Mouse (Mus musculus): ENCODE results near the gene Acta2. TPM values are rescaled to one million over a fixed set of nuclear protein-coding genes. Genes with fewer than 3 reads are reported as not detected.

Acta2 gene
- polyA plus RNA-seq, 1 experiment from 2014 or later, result 18.6 TPM

- WGBS, result 89% methylated on average over 1 of the region's 1 CpGs
- Histone ChIP-seq H3K27ac (replicated peaks) (no peak overlapping the region), H3K4me3 (no peak overlapping the region), H3K4me1 (peaks cover 15% of the 10 kb centered on the region), H3K36me3 (replicated peaks) (no peaks in the 10 kb centered on the region), H3K9me3 (no peaks in the 10 kb centered on the region), H3K27me3 (replicated peaks; ENCODE audit: low read depth, poor library complexity, severe bottlenecking) (peaks cover 19% of the 10 kb centered on the region)
- no peak for DNase-seq (ENCODE audit: low spot score)
Observed at GRCm38 (mm10) chr19:34288696-34289095, 33.3 kb upstream of the Acta2 start.

GRCm38 (mm10) chr19:34287656-34288415, 32.4 kb upstream of the Acta2 start:
- no peak overlapping the region for H3K4me3 ChIP-seq
- WGBS, result 78% methylated on average over 13 of the region's 13 CpGs
- no peaks in the 10 kb centered on the region for H3K36me3 ChIP-seq (replicated peaks)
- no peak overlapping the region for H3K27ac ChIP-seq (replicated peaks)
- H3K4me1 ChIP-seq, result peaks cover 15% of the 10 kb centered on the region
- DNase-seq (ENCODE audit: low spot score), result no peak
- no peaks in the 10 kb centered on the region for H3K9me3 ChIP-seq
- H3K27me3 ChIP-seq (replicated peaks; ENCODE audit: low read depth, poor library complexity, severe bottlenecking), result peaks cover 16% of the 10 kb centered on the region

- DNase-seq (ENCODE audit: low spot score), result no peak
- Histone ChIP-seq H3K9me3 (no peaks in the 10 kb centered on the region), H3K4me3 (no peak overlapping the region), H3K27ac (replicated peaks) (no peak overlapping the region), H3K36me3 (replicated peaks) (no peaks in the 10 kb centered on the region), H3K27me3 (replicated peaks; ENCODE audit: low read depth, poor library complexity, severe bottlenecking) (peaks cover 10% of the 10 kb centered on the region), H3K4me1 (peaks cover 15% of the 10 kb centered on the region)
Observed at GRCm38 (mm10) chr19:34287221-34287620, 31.8 kb upstream of the Acta2 start.

GRCm38 (mm10) chr19:34284826-34285225, 29.4 kb upstream of the Acta2 start:
- Histone ChIP-seq H3K27me3 (replicated peaks; ENCODE audit: low read depth, poor library complexity, severe bottlenecking) (no peaks in the 10 kb centered on the region), H3K4me3 (no peak overlapping the region), H3K4me1 (peaks cover 4% of the 10 kb centered on the region; the same call in 1 of the 2 replicates), H3K36me3 (replicated peaks) (no peaks in the 10 kb centered on the region), H3K27ac (replicated peaks) (no peak overlapping the region), H3K9me3 (no peaks in the 10 kb centered on the region)
- WGBS, result 53% methylated on average over 2 of the region's 2 CpGs
- DNase-seq (ENCODE audit: low spot score), result no peak

GRCm38 (mm10) chr19:34284383-34284782, 29.0 kb upstream of the Acta2 start:
- Histone ChIP-seq H3K4me1 (peaks cover 4% of the 10 kb centered on the region; the same call in 1 of the 2 replicates), H3K4me3 (no peak overlapping the region), H3K36me3 (replicated peaks) (no peaks in the 10 kb centered on the region), H3K27ac (replicated peaks) (no peak overlapping the region), H3K27me3 (replicated peaks; ENCODE audit: low read depth, poor library complexity, severe bottlenecking) (no peaks in the 10 kb centered on the region), H3K9me3 (no peaks in the 10 kb centered on the region)
- DNase-seq (ENCODE audit: low spot score), result no peak
- WGBS, result 70% methylated on average over 10 of the region's 10 CpGs

GRCm38 (mm10) chr19:34283614-34284013, 28.2 kb upstream of the Acta2 start:
- Histone ChIP-seq H3K9me3 (no peaks in the 10 kb centered on the region), H3K27ac (replicated peaks) (no peak overlapping the region), H3K4me3 (no peak overlapping the region), H3K4me1 (peaks cover 4% of the 10 kb centered on the region; the same call in 1 of the 2 replicates), H3K36me3 (replicated peaks) (no peaks in the 10 kb centered on the region), H3K27me3 (replicated peaks; ENCODE audit: low read depth, poor library complexity, severe bottlenecking) (no peaks in the 10 kb centered on the region)
- WGBS, result 90% methylated on average over 6 of the region's 6 CpGs
- no peak for DNase-seq (ENCODE audit: low spot score)

GRCm38 (mm10) chr19:34278078-34278477, 22.7 kb upstream of the Acta2 start:
- no peak overlapping the region for H3K4me3 ChIP-seq
- WGBS, result 89% methylated on average over 3 of the region's 3 CpGs
- H3K36me3 ChIP-seq (replicated peaks), result no peaks in the 10 kb centered on the region
- no peaks in the 10 kb centered on the region for H3K9me3 ChIP-seq
- DNase-seq (ENCODE audit: low spot score), result no peak
- H3K27ac ChIP-seq (replicated peaks), result no peak overlapping the region
- H3K4me1 ChIP-seq, result peaks cover 5% of the 10 kb centered on the region; the same call in 1 of the 2 replicates
- no peaks in the 10 kb centered on the region for H3K27me3 ChIP-seq (replicated peaks; ENCODE audit: low read depth, poor library complexity, severe bottlenecking)

GRCm38 (mm10) chr19:34273073-34273472, 17.7 kb upstream of the Acta2 start:
- H3K4me3 ChIP-seq, result no peak overlapping the region
- H3K4me1 ChIP-seq, result peaks cover 3% of the 10 kb centered on the region; the same call in 1 of the 2 replicates
- H3K27me3 ChIP-seq (replicated peaks; ENCODE audit: low read depth, poor library complexity, severe bottlenecking), result no peaks in the 10 kb centered on the region
- 94% methylated on average over 1 of the region's 1 CpGs for WGBS
- no peaks in the 10 kb centered on the region for H3K36me3 ChIP-seq (replicated peaks)
- DNase-seq (ENCODE audit: low spot score), result no peak
- no peak overlapping the region for H3K27ac ChIP-seq (replicated peaks)
- H3K9me3 ChIP-seq, result no peaks in the 10 kb centered on the region

GRCm38 (mm10) chr19:34270824-34271464, 15.6 kb upstream of the Acta2 start:
- DNase-seq (ENCODE audit: low spot score), result no peak

GRCm38 (mm10) chr19:34270106-34270726, 14.8 kb upstream of the Acta2 start:
- H3K4me1 ChIP-seq, result no peaks in the 10 kb centered on the region
- H3K27me3 ChIP-seq (replicated peaks; ENCODE audit: low read depth, poor library complexity, severe bottlenecking), result no peaks in the 10 kb centered on the region
- H3K36me3 ChIP-seq (replicated peaks), result no peaks in the 10 kb centered on the region
- H3K9me3 ChIP-seq, result no peaks in the 10 kb centered on the region
- no peak overlapping the region for H3K4me3 ChIP-seq
- no peak overlapping the region for H3K27ac ChIP-seq (replicated peaks)
- DNase-seq (ENCODE audit: low spot score), result no peak
- WGBS, result 91% methylated on average over 11 of the region's 11 CpGs

More at GRCm38 (mm10) chr19:34270824-34271464, 15.6 kb upstream of the Acta2 start:
- Histone ChIP-seq H3K4me1 (no peaks in the 10 kb centered on the region), H3K36me3 (replicated peaks) (no peaks in the 10 kb centered on the region), H3K4me3 (no peak overlapping the region), H3K27ac (replicated peaks) (no peak overlapping the region), H3K27me3 (replicated peaks; ENCODE audit: low read depth, poor library complexity, severe bottlenecking) (no peaks in the 10 kb centered on the region), H3K9me3 (no peaks in the 10 kb centered on the region)
- 95% methylated on average over 13 of the region's 13 CpGs for WGBS

- Histone ChIP-seq H3K4me1 (no peaks in the 10 kb centered on the region), H3K27me3 (replicated peaks; ENCODE audit: low read depth, poor library complexity, severe bottlenecking) (no peaks in the 10 kb centered on the region), H3K4me3 (no peak overlapping the region), H3K27ac (replicated peaks) (no peak overlapping the region), H3K36me3 (replicated peaks) (no peaks in the 10 kb centered on the region), H3K9me3 (no peaks in the 10 kb centered on the region)
- WGBS, result 55% methylated on average over 1 of the region's 1 CpGs
- DNase-seq (ENCODE audit: low spot score), result no peak
Observed at GRCm38 (mm10) chr19:34268991-34269390, 13.6 kb upstream of the Acta2 start.

GRCm38 (mm10) chr19:34265604-34266193, 10.3 kb upstream of the Acta2 start:
- Histone ChIP-seq H3K27me3 (replicated peaks; ENCODE audit: low read depth, poor library complexity, severe bottlenecking) (no peaks in the 10 kb centered on the region), H3K36me3 (replicated peaks) (no peaks in the 10 kb centered on the region), H3K27ac (replicated peaks) (no peak overlapping the region), H3K4me3 (no peak overlapping the region), H3K4me1 (0 out of 2 replicates have a peak, but pooled peaks cover 2% of the 10 kb centered on the region), H3K9me3 (no peaks in the 10 kb centered on the region)
- DNase-seq (ENCODE audit: low spot score), result no peak
- 81% methylated on average over 5 of the region's 5 CpGs for WGBS
